Mouse (Mus musculus) stomach, embryonic 14.5 days (tissue): ENCODE results near the gene Dpy19l3. TPM values are rescaled to one million over a fixed set of nuclear protein-coding genes. Genes with fewer than 3 reads are reported as not detected.

Source experiments
- ATAC-seq: fragments of 200-750 bp; cut with Nextera tagmentation; 2 replicates; pipeline ENCODE4 v1.8.0; 2017; ENCODE audit warnings: low read depth, moderate TSS enrichment; ENCODE audit not compliant: insufficient number of reproducible peaks, insufficient read depth, low FRiP score
- H3K27ac ChIP-seq: fragments of 300-500 bp; sonication (generic); 2 replicates; pipeline ENCODE4 v1.5.1; 2014; ENCODE audit warnings: mild to moderate bottlenecking, low read length, moderate library complexity, mixed read lengths
- H3K27me3 ChIP-seq: fragments of 300-500 bp; sonication (generic); 2 replicates; pipeline ENCODE4 v1.6.1; 2014; ENCODE audit warnings: low read length, control low read depth, mixed read lengths; ENCODE audit not compliant: control insufficient read depth, insufficient read depth
- H3K36me3 ChIP-seq: fragments of 300-500 bp; sonication (generic); 2 replicates; pipeline ENCODE4 v1.6.1; 2014; ENCODE audit warnings: mild to moderate bottlenecking, control low read depth, low read length, moderate library complexity, mixed read lengths; ENCODE audit not compliant: control insufficient read depth, insufficient read depth
- H3K4me1 ChIP-seq: fragments of 300-500 bp; sonication (generic); 2 replicates; pipeline ENCODE4 v1.6.1; 2014; ENCODE audit warnings: low read length, control low read depth, mixed read lengths; ENCODE audit not compliant: control insufficient read depth, insufficient read depth
- H3K4me2 ChIP-seq: fragments of 300-500 bp; sonication (generic); replicated peaks from 2 replicates; pipeline ENCODE4 v1.6.1; 2014; ENCODE audit warnings: low read depth, low read length, control low read depth
- H3K4me3 ChIP-seq: fragments of 300-500 bp; sonication (generic); 2 replicates; pipeline ENCODE4 v1.5.1; 2014; ENCODE audit warnings: low read depth, low read length, control low read depth
- H3K9ac ChIP-seq: fragments of 300-500 bp; sonication (generic); replicated peaks from 2 replicates; pipeline ENCODE4 v1.6.1; 2014; ENCODE audit warnings: low read depth, mild to moderate bottlenecking, control low read depth, low read length, moderate library complexity, mixed read lengths
- H3K9me3 ChIP-seq: fragments of 300-500 bp; sonication (generic); 2 replicates; pipeline ENCODE4 v1.6.1; 2016; ENCODE audit warnings: low read depth, low read length, control low read depth; ENCODE audit not compliant: control insufficient read depth
- WGBS: fragments of 180-500 bp; shearing (Covaris S2); extraction: QIAGEN DNeasy Blood & Tissue Kit; methylation state at CpG from one replicate; pipeline ENCODE4 v1.1.7; 2014; 5-methylcytosine and 5-hydroxymethylcytosine counted together
- polyA plus RNA-seq: library from polyadenylated mRNA; unstranded; fragments of >200 nt; fragmentation: Nextera tagmentation; extraction: Ambion mirVana; gene quantifications from 2 replicates; pipeline ENCODE4 v1.2.1, GENCODE M21; 2014

The Dpy19l3 gene
- polyA plus RNA-seq, 1 experiment from 2014 or later, result 30.2 TPM

DNA sequence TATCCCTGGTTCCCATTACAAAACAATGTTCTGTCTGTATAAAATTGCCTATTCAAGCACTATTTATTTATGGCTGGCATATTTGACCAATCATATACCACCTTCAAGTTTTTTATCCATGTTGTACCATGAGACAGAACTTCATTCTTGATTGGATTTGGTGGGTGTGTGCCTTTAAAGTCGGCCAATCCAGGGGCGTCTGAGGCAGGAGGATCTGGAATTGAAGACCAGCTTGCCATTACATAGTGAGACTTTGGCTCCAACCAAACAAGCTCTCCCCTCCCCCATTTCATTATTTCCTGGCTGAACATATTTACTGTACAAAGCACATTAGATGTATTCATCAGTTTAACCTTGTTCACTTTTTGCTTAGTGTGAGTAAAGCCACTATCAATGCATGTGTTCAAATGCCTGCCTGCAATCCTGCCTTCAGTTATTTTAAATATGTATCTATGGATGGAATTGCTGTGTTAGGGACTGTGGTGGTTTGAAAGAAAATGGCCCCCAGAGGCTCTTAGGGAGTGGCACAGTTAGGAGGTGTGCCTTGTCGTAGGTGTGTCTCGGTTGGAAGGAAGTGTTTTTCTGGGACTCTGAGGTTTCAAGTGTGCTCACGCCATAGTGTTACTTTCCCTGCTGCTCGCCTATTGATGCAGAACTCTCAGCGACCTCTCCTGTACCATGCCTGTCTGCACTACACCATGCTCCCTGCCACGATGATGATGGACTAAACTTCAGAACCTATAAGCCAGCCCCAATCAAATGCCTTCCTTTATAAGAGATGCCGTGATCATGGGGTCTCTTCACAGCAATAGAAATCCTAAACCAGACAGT lies 105.8 kb downstream of the Dpy19l3 start:
- no peak overlapping the region for H3K27ac ChIP-seq
- ATAC-seq, result no peak
- no peaks in the 10 kb centered on the region for H3K9me3 ChIP-seq
- H3K36me3 ChIP-seq, result peaks cover 9% of the 10 kb centered on the region
- no peaks in the 10 kb centered on the region for H3K27me3 ChIP-seq
- H3K4me2 ChIP-seq, result no peak overlapping the region
- WGBS, result 71% methylated on average over 9 of the region's 9 CpGs
- 0 out of 2 replicates have a peak, but pooled peaks cover 5% of the 10 kb centered on the region for H3K4me1 ChIP-seq
- no peak overlapping the region for H3K4me3 ChIP-seq
- H3K9ac ChIP-seq, result no peak overlapping the region

GRCm38 (mm10) chr7:35647101-35647698 lies 107.1 kb downstream of the Dpy19l3 start, which contains the start of gene Pdcd5:
Gene Pdcd5 (minus strand): TSS chr7:35647521.
- no peaks in the 10 kb centered on the region for H3K27me3 ChIP-seq
- peak within 1 kb of the TSS; percentile 62 for H3K4me3 ChIP-seq
- WGBS, result under 1% methylated on average over 59 of the region's 64 CpGs
- peak within 1 kb of the TSS; percentile 76 for H3K9ac ChIP-seq
- H3K27ac ChIP-seq, result peak within 1 kb of the TSS; percentile 6; the same call in 1 of the 2 replicates
- H3K4me2 ChIP-seq, result peak within 1 kb of the TSS; percentile 53
- ATAC-seq, result peak; percentile 91
- 0 out of 2 replicates have a peak, but pooled peaks cover 5% of the 10 kb centered on the region for H3K4me1 ChIP-seq
- peaks cover 21% of the 10 kb centered on the region for H3K36me3 ChIP-seq
- H3K9me3 ChIP-seq, result no peaks in the 10 kb centered on the region

DNA sequence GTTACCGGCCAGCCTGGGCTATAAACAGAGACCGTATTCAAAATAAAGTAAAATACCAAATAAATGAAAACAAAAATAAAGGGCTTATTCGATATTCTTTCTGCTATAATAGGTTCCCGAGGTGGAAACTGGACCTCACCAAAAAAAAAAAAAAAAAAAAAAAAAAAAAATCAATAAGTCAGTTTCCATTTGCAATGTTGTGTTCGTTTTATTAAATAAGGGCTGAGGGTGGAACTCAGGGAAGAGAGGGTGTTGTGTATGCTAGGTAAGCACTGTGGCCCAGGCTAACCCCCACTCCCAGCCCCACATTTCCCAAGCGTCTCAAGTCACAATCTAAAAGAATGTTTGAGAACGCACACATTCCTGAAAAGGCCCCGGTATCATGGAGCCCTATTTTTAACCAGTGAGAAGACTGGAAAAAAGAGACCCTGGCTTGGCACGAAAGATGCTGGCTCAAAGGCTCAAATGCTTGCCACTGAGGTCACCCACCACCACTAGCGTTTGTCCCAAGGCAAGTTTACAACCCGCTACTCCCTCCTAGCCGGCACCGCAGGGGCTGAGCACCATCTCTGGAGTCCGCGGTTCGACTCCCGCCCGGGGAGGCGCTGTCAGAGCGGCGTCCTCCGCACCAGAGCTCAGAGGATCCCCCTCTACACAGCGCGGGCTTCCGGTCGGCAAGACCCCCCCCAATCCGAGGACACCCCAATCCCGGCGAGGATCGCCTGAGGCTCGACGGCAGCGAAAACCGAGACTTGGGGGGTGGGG lies 107.8 kb downstream of the Dpy19l3 start:
- Histone ChIP-seq H3K4me2 (peak overlapping the region; percentile 53), H3K36me3 (peaks cover 25% of the 10 kb centered on the region), H3K4me1 (0 out of 2 replicates have a peak, but pooled peaks cover 5% of the 10 kb centered on the region), H3K4me3 (peak overlapping the region; percentile 62), H3K27ac (no peak overlapping the region; the same call in 1 of the 2 replicates), H3K27me3 (no peaks in the 10 kb centered on the region), H3K9ac (peak overlapping the region; percentile 76), H3K9me3 (no peaks in the 10 kb centered on the region)
- 5% methylated on average over 34 of the region's 34 CpGs for WGBS
- ATAC-seq, result peak; percentile 16; the same call in 1 of the 2 replicates

DNA sequence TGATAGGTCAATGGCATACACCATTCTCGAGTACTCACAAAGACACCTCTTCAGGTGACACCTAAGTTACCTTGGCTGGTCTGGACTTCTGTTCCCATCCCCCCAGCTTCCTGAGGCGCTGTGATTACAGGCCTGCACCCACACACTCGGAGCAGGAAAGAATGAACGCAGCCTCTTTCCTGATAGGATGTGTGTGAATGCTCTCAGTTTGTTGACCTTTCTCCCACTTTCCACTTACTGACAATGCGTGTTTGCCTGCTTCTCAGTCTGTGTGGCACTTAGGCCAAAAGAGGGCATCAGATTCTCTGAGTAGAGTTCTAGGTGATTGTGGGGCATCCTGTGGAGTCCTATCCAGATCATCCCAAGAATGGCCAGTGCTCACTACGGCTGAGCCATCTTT lies 114.2 kb downstream of the Dpy19l3 start:
- peaks cover 57% of the 10 kb centered on the region for H3K36me3 ChIP-seq
- H3K27ac ChIP-seq, result no peak overlapping the region
- no peaks in the 10 kb centered on the region for H3K27me3 ChIP-seq
- no peak for ATAC-seq
- H3K4me1 ChIP-seq, result no peaks in the 10 kb centered on the region
- H3K9ac ChIP-seq, result no peak overlapping the region
- no peak overlapping the region for H3K4me2 ChIP-seq
- H3K9me3 ChIP-seq, result no peaks in the 10 kb centered on the region
- 62% methylated on average over 6 of the region's 6 CpGs for WGBS
- H3K4me3 ChIP-seq, result no peak overlapping the region

DNA sequence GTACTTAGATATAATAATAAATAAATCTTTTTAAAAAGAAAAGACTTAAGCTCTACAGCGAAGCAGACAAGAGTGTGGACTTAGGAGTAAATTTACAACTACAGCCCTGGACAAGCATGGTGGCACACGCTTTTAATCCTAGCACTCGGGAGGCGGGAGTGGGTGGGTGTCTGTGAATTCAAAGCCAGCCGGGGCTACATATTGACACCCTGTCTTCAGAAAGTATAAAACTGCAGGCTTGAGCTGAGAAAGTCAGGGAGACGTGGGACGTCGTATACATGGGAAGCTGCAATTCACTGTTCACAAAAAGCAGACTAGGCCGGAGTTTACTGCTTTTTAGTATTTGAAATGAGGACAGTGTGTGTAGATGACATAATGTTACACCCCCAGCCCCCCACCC lies 117.4 kb downstream of the Dpy19l3 start:
- no peak overlapping the region for H3K4me3 ChIP-seq
- no peak overlapping the region for H3K4me2 ChIP-seq
- no peak overlapping the region for H3K27ac ChIP-seq
- H3K4me1 ChIP-seq, result no peaks in the 10 kb centered on the region
- no peaks in the 10 kb centered on the region for H3K27me3 ChIP-seq
- H3K36me3 ChIP-seq, result peaks cover 42% of the 10 kb centered on the region
- ATAC-seq, result no peak
- 92% methylated on average over 9 of the region's 9 CpGs for WGBS
- no peaks in the 10 kb centered on the region for H3K9me3 ChIP-seq
- H3K9ac ChIP-seq, result no peak overlapping the region

- peaks cover 42% of the 10 kb centered on the region for H3K36me3 ChIP-seq
- no peaks in the 10 kb centered on the region for H3K4me1 ChIP-seq
- no peak overlapping the region for H3K27ac ChIP-seq
- no peak overlapping the region for H3K4me2 ChIP-seq
- no peak for ATAC-seq
- 65% methylated on average over 6 of the region's 6 CpGs for WGBS
- no peaks in the 10 kb centered on the region for H3K27me3 ChIP-seq
- H3K9me3 ChIP-seq, result no peaks in the 10 kb centered on the region
- no peak overlapping the region for H3K4me3 ChIP-seq
- H3K9ac ChIP-seq, result no peak overlapping the region
These were observed 118.0 kb downstream of the Dpy19l3 start for GRCm38 (mm10) chr7:35636229-35636628.

Other genes starting within 250 kb of the Dpy19l3 start
- 0.53 TPM in 1 of 2 replicates, not detected in the other for gene Tdrd12, start 216.7 kb downstream of the Dpy19l3 start, polyA plus RNA-seq
- 52.0 and 60.5 TPM in 2 replicates for gene Nudt19, start 198.2 kb downstream of the Dpy19l3 start, polyA plus RNA-seq
- gene Rgs9bp, start 168.9 kb downstream of the Dpy19l3 start, polyA plus RNA-seq, result 0.11 and 0.25 TPM in 2 replicates
- 35.6 and 37.8 TPM in 2 replicates for gene Ankrd27, start 168.2 kb downstream of the Dpy19l3 start, polyA plus RNA-seq
- 269 and 284 TPM in 2 replicates for gene Pdcd5, start 106.9 kb downstream of the Dpy19l3 start, polyA plus RNA-seq
- 20.2 TPM in 2 replicates for gene Zfp507, start 48.5 kb upstream of the Dpy19l3 start, polyA plus RNA-seq